Mouse (Mus musculus): ENCODE measurements around the gene Zfp60. TPM values are rescaled to one million over a fixed set of nuclear protein-coding genes. Genes with fewer than 3 reads are reported as not detected.

Zfp60 gene
- polyA plus RNA-seq, 1 experiment from 2014 or later = 30.4 TPM

DNA sequence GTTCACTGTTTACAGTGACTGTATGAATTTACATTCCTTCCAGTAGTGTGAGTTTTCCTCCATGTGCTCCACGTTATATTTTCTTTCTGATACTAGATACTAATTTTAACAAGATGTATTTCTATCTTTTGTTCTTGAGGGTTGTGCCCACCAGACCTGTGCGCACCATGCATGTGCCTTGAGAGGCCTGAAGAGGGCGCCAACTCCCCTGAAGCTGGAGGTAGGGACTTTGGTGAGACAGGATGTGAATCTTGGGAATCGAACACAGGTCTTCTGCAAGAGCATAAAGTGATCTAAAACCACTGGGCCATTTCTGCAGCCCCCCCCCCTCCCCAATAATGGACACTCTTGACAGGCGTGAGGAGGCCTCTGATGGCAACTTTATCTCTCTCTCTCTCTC is 40.1 kb upstream of the Zfp60 start:
- Histone ChIP-seq H3K4me1 (ENCODE audit: control insufficient read depth, insufficient read depth, low read length) (no peaks in the 10 kb centered on the region), H3K9me3 (ENCODE audit: control insufficient read depth, low read length) (no peaks in the 10 kb centered on the region), H3K9ac (ENCODE audit: low read depth, low read length) (no peak overlapping the region), H3K4me3 (ENCODE audit: low read depth, low read length) (no peak overlapping the region), H3K36me3 (ENCODE audit: control insufficient read depth, insufficient read depth, low read length) (no peaks in the 10 kb centered on the region), H3K4me2 (ENCODE audit: low read depth, low read length) (no peak overlapping the region), H3K27ac (replicated peaks; ENCODE audit: low read depth, low read length) (no peak overlapping the region), H3K27me3 (replicated peaks; ENCODE audit: control insufficient read depth, insufficient read depth, low read length) (no peaks in the 10 kb centered on the region)
- ATAC-seq (ENCODE audit: low read depth) (no peak), DNase-seq (ENCODE audit: low spot score) (peak; percentile 28)
- WGBS = 44% methylated on average over 5 of the region's 5 CpGs

DNA sequence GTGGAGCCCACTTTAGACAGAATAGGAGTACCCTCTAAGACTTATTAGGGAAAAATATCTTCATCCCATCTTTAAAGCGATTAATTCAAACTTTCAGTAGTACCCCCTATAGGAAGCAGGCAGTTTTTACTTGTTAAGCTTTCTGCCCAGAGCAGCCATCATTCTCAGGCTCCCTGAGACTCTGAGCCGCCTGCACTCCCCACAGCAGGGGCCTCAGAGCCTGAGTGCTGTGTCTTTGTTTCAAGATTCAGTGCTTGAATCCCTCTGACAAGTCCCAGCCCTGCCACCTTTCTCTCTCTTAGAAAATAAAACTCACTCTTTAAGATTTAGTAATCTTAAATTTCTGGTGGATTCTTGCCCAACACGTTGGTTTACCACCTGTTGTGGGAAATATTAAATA is 34.5 kb upstream of the Zfp60 start:
- H3K4me2 ChIP-seq (ENCODE audit: low read depth, low read length) = no peak overlapping the region
- ATAC-seq (ENCODE audit: low read depth) (no peak), DNase-seq (ENCODE audit: low spot score) (no peak)
- no peaks in the 10 kb centered on the region for H3K4me1 ChIP-seq (ENCODE audit: control insufficient read depth, insufficient read depth, low read length)
- H3K27ac ChIP-seq (replicated peaks; ENCODE audit: low read depth, low read length) = no peak overlapping the region
- H3K9me3 ChIP-seq (ENCODE audit: control insufficient read depth, low read length) = no peaks in the 10 kb centered on the region
- no peaks in the 10 kb centered on the region for H3K36me3 ChIP-seq (ENCODE audit: control insufficient read depth, insufficient read depth, low read length)
- no peak overlapping the region for H3K4me3 ChIP-seq (ENCODE audit: low read depth, low read length)
- no peaks in the 10 kb centered on the region for H3K27me3 ChIP-seq (replicated peaks; ENCODE audit: control insufficient read depth, insufficient read depth, low read length)
- H3K9ac ChIP-seq (ENCODE audit: low read depth, low read length) = no peak overlapping the region
- 42% methylated on average over 3 of the region's 3 CpGs for WGBS

GRCm38 (mm10) chr7:27710402-27710801 is 20.8 kb upstream of the Zfp60 start:
- Histone ChIP-seq H3K27ac (replicated peaks; ENCODE audit: low read depth, low read length) (no peak overlapping the region), H3K4me1 (ENCODE audit: control insufficient read depth, insufficient read depth, low read length) (no peaks in the 10 kb centered on the region), H3K9ac (ENCODE audit: low read depth, low read length) (no peak overlapping the region), H3K36me3 (ENCODE audit: control insufficient read depth, insufficient read depth, low read length) (no peaks in the 10 kb centered on the region), H3K4me2 (ENCODE audit: low read depth, low read length) (no peak overlapping the region), H3K9me3 (ENCODE audit: control insufficient read depth, low read length) (peaks cover 8% of the 10 kb centered on the region; the same call in 1 of the 2 replicates), H3K4me3 (ENCODE audit: low read depth, low read length) (no peak overlapping the region), H3K27me3 (replicated peaks; ENCODE audit: control insufficient read depth, insufficient read depth, low read length) (no peaks in the 10 kb centered on the region)
- ATAC-seq (ENCODE audit: low read depth) = no peak
- WGBS = 86% methylated on average over 7 of the region's 7 CpGs
- DNase-seq (ENCODE audit: low spot score) = no peak

DNA sequence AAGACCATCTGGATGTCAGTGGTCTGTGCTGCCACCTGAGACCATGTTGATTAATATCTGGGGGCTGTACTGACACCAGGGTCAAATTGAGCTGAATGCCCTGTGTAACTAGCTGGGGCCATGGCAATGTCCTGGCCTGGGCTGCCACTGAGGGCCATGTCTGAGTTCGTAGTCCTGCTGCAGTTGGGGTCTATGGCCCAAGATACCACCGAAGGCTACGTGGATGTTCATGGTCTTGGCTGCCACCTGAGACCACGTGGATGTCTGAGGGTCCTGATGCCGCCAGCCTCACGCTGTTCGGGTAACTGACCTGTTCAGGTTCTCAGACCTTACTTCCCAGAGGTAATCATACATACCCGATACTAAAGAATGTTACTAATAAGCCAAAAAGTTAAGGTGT is 9.2 kb upstream of the Zfp60 start:
- no peak overlapping the region for H3K4me2 ChIP-seq (ENCODE audit: low read depth, low read length)
- no peak for DNase-seq (ENCODE audit: low spot score)
- no peaks in the 10 kb centered on the region for H3K27me3 ChIP-seq (replicated peaks; ENCODE audit: control insufficient read depth, insufficient read depth, low read length)
- H3K36me3 ChIP-seq (ENCODE audit: control insufficient read depth, insufficient read depth, low read length) = no peaks in the 10 kb centered on the region
- WGBS = 84% methylated on average over 8 of the region's 8 CpGs
- ATAC-seq (ENCODE audit: low read depth) = no peak
- no peaks in the 10 kb centered on the region for H3K9me3 ChIP-seq (ENCODE audit: control insufficient read depth, low read length)
- no peak overlapping the region for H3K4me3 ChIP-seq (ENCODE audit: low read depth, low read length)
- H3K4me1 ChIP-seq (ENCODE audit: control insufficient read depth, insufficient read depth, low read length) = no peaks in the 10 kb centered on the region
- H3K27ac ChIP-seq (replicated peaks; ENCODE audit: low read depth, low read length) = no peak overlapping the region
- no peak overlapping the region for H3K9ac ChIP-seq (ENCODE audit: low read depth, low read length)

DNA sequence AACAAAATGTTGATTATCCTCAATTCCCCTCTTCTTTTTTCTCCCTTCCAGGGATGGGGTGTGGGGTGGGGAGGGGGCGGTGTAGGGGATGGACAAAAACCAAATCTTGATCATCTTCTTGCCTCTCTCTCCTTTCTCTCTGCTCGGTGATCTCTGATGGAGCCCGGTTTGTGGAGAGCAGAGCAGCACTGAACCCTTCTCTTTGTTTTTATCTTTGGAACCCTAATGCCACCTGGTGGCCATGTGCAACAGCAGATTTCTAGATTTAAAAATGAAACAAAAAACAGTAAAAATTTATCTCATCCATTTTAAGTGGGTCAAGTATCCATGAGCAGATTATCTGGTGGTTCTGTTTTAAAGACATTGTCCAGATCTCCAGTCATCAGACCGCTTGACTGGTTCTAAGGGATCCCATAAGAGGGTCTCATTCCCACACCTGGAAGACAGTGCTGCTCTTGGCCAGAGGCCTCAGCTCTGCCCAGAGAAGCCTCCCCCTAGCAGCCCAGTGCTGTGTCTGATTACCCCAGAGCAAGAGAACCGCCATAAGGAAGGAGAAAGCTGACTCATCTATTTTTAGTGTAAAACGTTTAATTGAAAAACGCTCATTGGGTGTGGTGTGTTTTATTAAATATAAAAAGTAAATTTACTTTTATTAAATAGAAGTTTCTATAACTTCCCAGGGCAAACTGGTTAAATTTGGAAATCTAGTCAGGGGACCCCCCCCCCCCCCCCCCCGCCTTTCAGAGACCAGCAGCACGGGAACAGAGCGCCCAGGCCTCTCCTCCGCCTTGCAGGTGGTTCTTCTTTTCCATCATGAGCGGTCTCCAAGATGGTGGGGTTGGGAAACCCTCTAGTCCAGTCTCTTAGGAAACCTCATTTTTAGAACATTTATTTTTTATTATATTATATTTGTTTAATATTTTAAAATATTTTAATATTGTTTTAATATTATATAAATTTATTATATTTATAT is 5.3 kb upstream of the Zfp60 start:
- WGBS = 45% methylated on average over 12 of the region's 12 CpGs
- Histone ChIP-seq H3K4me1 (ENCODE audit: control insufficient read depth, insufficient read depth, low read length) (no peaks in the 10 kb centered on the region), H3K36me3 (ENCODE audit: control insufficient read depth, insufficient read depth, low read length) (no peaks in the 10 kb centered on the region), H3K4me2 (ENCODE audit: low read depth, low read length) (no peak overlapping the region), H3K27me3 (replicated peaks; ENCODE audit: control insufficient read depth, insufficient read depth, low read length) (no peaks in the 10 kb centered on the region), H3K27ac (replicated peaks; ENCODE audit: low read depth, low read length) (0 out of 2 replicates have a peak overlapping the region, but pooled peaks have one; percentile 6), H3K4me3 (ENCODE audit: low read depth, low read length) (no peak overlapping the region), H3K9ac (ENCODE audit: low read depth, low read length) (0 out of 2 replicates have a peak overlapping the region, but pooled peaks have one; percentile 25), H3K9me3 (ENCODE audit: control insufficient read depth, low read length) (no peaks in the 10 kb centered on the region)
- DNase-seq (ENCODE audit: low spot score) (peak; percentile 75), ATAC-seq (ENCODE audit: low read depth) (peak; percentile 86)

DNA sequence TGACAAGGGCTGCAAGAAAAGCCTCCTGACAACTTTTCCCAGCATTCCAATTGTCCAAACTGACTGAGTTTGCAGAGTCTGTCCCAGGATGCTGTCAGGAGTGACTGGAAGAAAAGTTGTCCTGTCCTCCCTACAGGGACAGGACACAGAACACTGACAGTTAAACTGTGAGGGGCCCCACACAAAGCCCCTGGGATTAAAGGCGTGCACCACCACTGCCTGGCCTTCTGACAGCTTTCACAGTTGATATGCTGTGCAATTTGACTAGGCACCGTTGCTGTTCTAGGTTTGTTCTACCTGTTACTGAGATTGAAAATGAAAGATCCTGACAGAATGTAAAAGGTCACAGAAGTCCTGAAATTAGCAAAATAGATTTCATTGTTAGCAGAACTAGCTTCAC is 3.7 kb upstream of the Zfp60 start:
- 42% methylated on average over 2 of the region's 2 CpGs for whole genome bisulfite sequencing
- ATAC-seq (ENCODE audit: low read depth) = no peak

DNA sequence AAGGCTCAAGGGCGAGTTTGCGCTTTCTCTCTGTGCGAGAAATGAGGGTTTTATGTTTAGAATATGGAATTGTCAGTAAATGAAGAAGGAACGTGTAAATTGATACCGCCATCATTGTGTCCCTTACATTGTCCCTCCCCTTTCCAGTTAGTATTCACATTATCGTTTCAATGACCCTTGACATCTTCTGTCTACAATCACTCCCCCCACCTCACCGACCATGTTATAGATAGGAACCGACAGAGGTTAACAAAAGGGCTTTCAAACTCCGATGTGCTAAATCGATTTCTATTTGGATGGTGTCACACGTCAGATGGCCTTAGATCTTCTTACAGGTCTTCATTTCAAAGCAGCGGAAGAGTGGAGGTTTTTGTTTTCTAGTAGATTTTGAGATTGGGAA is 757 bp downstream of the Zfp60 start:
- H3K4me1 ChIP-seq (ENCODE audit: control insufficient read depth, insufficient read depth, low read length) = peaks cover 10% of the 10 kb centered on the region; the same call in 1 of the 2 replicates
- H3K9ac ChIP-seq (ENCODE audit: low read depth, low read length) = peak overlapping the region; percentile 90
- H3K9me3 ChIP-seq (ENCODE audit: control insufficient read depth, low read length) = no peaks in the 10 kb centered on the region
- 2% methylated on average over 12 of the region's 12 CpGs for WGBS
- no peaks in the 10 kb centered on the region for H3K36me3 ChIP-seq (ENCODE audit: control insufficient read depth, insufficient read depth, low read length)
- DNase-seq (ENCODE audit: low spot score) (no peak), ATAC-seq (ENCODE audit: low read depth) (no peak)
- H3K4me2 ChIP-seq (ENCODE audit: low read depth, low read length) = peak overlapping the region; percentile 80
- peak overlapping the region; percentile 96 for H3K27ac ChIP-seq (replicated peaks; ENCODE audit: low read depth, low read length)
- H3K27me3 ChIP-seq (replicated peaks; ENCODE audit: control insufficient read depth, insufficient read depth, low read length) = no peaks in the 10 kb centered on the region
- H3K4me3 ChIP-seq (ENCODE audit: low read depth, low read length) = peak overlapping the region; percentile 62

More for the DNA sequence above, 3.7 kb upstream of the Zfp60 start:
- Histone ChIP-seq H3K9ac (ENCODE audit: low read depth, low read length) (no peak overlapping the region), H3K9me3 (ENCODE audit: control insufficient read depth, low read length) (no peaks in the 10 kb centered on the region), H3K4me2 (ENCODE audit: low read depth, low read length) (no peak overlapping the region), H3K27ac (replicated peaks; ENCODE audit: low read depth, low read length) (no peak overlapping the region), H3K4me3 (ENCODE audit: low read depth, low read length) (no peak overlapping the region), H3K27me3 (replicated peaks; ENCODE audit: control insufficient read depth, insufficient read depth, low read length) (no peaks in the 10 kb centered on the region), H3K4me1 (ENCODE audit: control insufficient read depth, insufficient read depth, low read length) (peaks cover 2% of the 10 kb centered on the region; the same call in 1 of the 2 replicates), H3K36me3 (ENCODE audit: control insufficient read depth, insufficient read depth, low read length) (no peaks in the 10 kb centered on the region)
- no peak for DNase-seq (ENCODE audit: low spot score)

DNA sequence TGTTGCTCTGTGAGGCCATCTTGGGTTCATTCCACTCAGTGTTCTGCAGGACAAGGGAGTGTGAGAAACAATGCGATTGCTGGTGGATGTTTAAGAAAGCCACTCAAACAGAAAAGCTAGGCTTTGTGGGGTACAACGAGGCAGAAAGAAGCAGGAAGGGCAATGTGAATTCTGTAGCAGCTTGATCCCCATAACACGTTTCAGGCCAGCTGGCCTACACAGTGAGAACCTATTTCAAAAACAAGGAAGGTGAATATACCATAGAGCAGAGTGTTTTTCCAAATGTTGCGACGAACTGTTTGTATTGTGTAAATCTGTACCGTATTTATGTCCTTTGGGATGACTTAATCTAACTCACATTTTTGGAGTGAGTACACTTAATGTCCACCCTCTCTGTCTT is 1.3 kb downstream of the Zfp60 start:
- Histone ChIP-seq H3K4me2 (ENCODE audit: low read depth, low read length) (peak overlapping the region; percentile 80), H3K9ac (ENCODE audit: low read depth, low read length) (peak overlapping the region; percentile 90), H3K4me3 (ENCODE audit: low read depth, low read length) (peak overlapping the region; percentile 62), H3K9me3 (ENCODE audit: control insufficient read depth, low read length) (no peaks in the 10 kb centered on the region), H3K27me3 (replicated peaks; ENCODE audit: control insufficient read depth, insufficient read depth, low read length) (no peaks in the 10 kb centered on the region), H3K27ac (replicated peaks; ENCODE audit: low read depth, low read length) (peak overlapping the region; percentile 96; the same call in 1 of the 2 replicates), H3K4me1 (ENCODE audit: control insufficient read depth, insufficient read depth, low read length) (peaks cover 10% of the 10 kb centered on the region; the same call in 1 of the 2 replicates), H3K36me3 (ENCODE audit: control insufficient read depth, insufficient read depth, low read length) (no peaks in the 10 kb centered on the region)
- 71% methylated on average over 6 of the region's 6 CpGs for WGBS
- DNase-seq (ENCODE audit: low spot score) (no peak), ATAC-seq (ENCODE audit: low read depth) (no peak)
